Mouse (Mus musculus) forebrain, embryonic 10.5 days (tissue): ENCODE results near the gene H2-DMb1. TPM values are rescaled to one million over a fixed set of nuclear protein-coding genes. Genes with fewer than 3 reads are reported as not detected.

Experiments used
- DNase-seq: peaks from one replicate; pipeline ENCODE4 v3.0.0-alpha.2; 2017; ENCODE audit warnings: low spot score; ENCODE audit errors: extremely low spot score
- H3K27ac ChIP-seq: fragments of 300-500 bp; sonication (generic); 2 replicates; pipeline ENCODE4 v1.5.1; 2016; ENCODE audit warnings: mild to moderate bottlenecking
- H3K27me3 ChIP-seq: fragments of 300-500 bp; sonication (generic); 2 replicates; pipeline ENCODE4 v1.6.1; 2016; ENCODE audit warnings: mild to moderate bottlenecking; ENCODE audit not compliant: poor library complexity, severe bottlenecking
- H3K36me3 ChIP-seq: fragments of 300-500 bp; sonication (generic); replicated peaks from 2 replicates; pipeline ENCODE4 v1.6.1; 2016; ENCODE audit warnings: mild to moderate bottlenecking, moderate library complexity
- H3K4me1 ChIP-seq: fragments of 300-500 bp; sonication (generic); 2 replicates; pipeline ENCODE4 v1.6.1; 2016
- H3K4me3 ChIP-seq: fragments of 300-500 bp; sonication (generic); 2 replicates; pipeline ENCODE4 v1.5.1; 2016; ENCODE audit warnings: mild to moderate bottlenecking, moderate library complexity
- H3K9me3 ChIP-seq: fragments of 300-500 bp; sonication (generic); 2 replicates; pipeline ENCODE4 v1.6.1; 2016; ENCODE audit warnings: mild to moderate bottlenecking, moderate library complexity
- WGBS: fragments of 180-500 bp; shearing (Covaris S2); methylation state at CpG from one replicate; pipeline ENCODE4 v1.1.7; 2016; 5-methylcytosine and 5-hydroxymethylcytosine counted together
- polyA plus RNA-seq: library from polyadenylated mRNA; unstranded; fragments of >200 nt; fragmentation: Nextera tagmentation; extraction: Ambion mirVana; gene quantifications from 2 replicates; pipeline ENCODE4 v1.2.1, GENCODE M21; 2016

The H2-DMb1 gene
- polyA plus RNA-seq, 1 experiment from 2014 or later, result 0.24 TPM

DNA sequence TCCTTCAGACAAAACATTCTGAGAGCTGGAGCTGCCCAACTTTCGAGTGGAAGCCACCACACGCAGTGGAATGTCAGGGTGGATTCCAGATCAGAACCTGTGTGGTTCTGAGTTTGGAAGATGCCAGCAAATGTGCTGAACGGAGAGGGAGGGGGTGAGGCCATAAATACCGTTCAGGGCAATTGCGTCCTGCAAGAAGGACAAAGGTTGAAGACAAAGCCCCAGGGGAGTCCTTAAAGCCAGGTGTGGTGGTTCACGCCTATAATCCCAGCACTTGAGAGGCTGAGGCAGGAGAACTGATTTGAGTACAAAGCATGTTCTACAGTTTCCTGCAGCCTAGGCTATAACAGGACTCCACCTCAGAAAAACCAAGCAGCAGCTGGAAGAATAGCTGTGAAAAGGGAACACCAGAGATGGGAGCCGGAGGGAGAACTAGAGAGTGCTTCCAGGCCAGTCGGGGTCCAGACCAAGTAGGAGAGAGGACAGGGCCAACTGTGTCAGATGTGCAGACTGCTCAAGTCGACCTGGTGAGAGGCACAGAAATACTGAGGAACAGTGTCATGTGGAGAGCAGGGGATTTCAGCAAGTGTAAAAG is 25.9 kb upstream of the H2-DMb1 start:
- H3K4me3 ChIP-seq, result no peak overlapping the region
- no peak overlapping the region for H3K27ac ChIP-seq
- peaks cover 7% of the 10 kb centered on the region; the same call in 1 of the 2 replicates for H3K36me3 ChIP-seq
- peaks cover 59% of the 10 kb centered on the region for H3K4me1 ChIP-seq
- H3K27me3 ChIP-seq, result peaks cover 27% of the 10 kb centered on the region
- no peaks in the 10 kb centered on the region for H3K9me3 ChIP-seq
- no peak for DNase-seq
- 63% methylated on average over 9 of the region's 9 CpGs for WGBS

DNA sequence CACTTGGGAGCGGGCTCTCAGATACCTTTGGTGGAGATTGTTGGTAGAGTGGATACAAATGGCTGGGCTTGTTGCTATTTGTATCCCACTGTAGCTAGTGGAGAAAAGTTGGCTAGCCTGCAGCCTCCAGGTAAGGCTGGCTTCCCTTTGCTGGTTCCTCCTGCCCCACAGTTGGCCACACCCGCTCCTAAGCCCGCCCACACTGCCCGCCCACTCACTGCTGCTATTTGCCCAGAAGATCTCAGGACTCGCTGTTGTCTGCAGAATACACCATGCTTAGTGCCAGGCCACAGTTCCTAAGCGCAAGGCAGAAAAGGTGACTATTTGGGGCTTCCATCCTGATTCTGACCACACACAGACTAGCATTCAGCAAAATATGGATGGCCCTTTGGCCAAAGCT is 25.4 kb upstream of the H2-DMb1 start:
- H3K36me3 ChIP-seq, result peaks cover 7% of the 10 kb centered on the region; the same call in 1 of the 2 replicates
- WGBS, result 18% methylated on average over 6 of the region's 6 CpGs
- no peaks in the 10 kb centered on the region for H3K9me3 ChIP-seq
- H3K27ac ChIP-seq, result no peak overlapping the region
- DNase-seq, result no peak
- H3K4me3 ChIP-seq, result no peak overlapping the region
- H3K4me1 ChIP-seq, result peaks cover 56% of the 10 kb centered on the region
- peaks cover 27% of the 10 kb centered on the region for H3K27me3 ChIP-seq

DNA sequence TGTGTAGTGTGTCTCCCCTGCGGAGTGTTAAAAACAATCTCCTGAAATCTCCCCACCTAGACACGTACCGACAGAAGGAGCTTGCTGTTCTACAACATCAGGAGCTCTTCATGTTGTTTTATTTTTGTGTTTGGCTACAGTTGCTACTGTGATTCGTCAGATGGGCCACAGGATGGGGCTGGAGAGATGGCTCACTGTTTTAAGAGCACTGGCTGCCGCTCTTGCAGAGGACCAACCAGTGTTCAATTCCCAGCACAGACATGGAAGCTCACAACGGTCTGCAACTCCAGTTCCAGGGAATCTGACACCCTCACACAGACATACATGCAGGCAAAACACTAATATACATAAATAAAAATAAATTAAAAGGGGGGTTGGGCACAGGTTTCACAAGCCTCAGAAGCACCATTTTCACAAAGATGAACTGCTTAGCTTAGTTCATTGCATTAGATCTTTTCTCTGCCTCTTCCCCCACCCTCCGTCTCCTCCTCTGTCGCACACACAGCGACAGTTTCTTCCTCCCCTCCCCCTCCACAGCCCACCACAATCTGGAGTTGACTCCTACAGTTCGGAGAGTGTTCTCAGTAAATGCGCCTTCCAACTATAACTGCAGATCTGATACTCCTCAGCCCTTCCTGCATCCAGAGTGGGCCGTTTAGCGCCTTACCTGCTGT is 24.5 kb upstream of the H2-DMb1 start:
- peaks cover 49% of the 10 kb centered on the region for H3K4me1 ChIP-seq
- WGBS, result 25% methylated on average over 13 of the region's 13 CpGs
- peak overlapping the region; percentile 31; the same call in 1 of the 2 replicates for H3K4me3 ChIP-seq

DNA sequence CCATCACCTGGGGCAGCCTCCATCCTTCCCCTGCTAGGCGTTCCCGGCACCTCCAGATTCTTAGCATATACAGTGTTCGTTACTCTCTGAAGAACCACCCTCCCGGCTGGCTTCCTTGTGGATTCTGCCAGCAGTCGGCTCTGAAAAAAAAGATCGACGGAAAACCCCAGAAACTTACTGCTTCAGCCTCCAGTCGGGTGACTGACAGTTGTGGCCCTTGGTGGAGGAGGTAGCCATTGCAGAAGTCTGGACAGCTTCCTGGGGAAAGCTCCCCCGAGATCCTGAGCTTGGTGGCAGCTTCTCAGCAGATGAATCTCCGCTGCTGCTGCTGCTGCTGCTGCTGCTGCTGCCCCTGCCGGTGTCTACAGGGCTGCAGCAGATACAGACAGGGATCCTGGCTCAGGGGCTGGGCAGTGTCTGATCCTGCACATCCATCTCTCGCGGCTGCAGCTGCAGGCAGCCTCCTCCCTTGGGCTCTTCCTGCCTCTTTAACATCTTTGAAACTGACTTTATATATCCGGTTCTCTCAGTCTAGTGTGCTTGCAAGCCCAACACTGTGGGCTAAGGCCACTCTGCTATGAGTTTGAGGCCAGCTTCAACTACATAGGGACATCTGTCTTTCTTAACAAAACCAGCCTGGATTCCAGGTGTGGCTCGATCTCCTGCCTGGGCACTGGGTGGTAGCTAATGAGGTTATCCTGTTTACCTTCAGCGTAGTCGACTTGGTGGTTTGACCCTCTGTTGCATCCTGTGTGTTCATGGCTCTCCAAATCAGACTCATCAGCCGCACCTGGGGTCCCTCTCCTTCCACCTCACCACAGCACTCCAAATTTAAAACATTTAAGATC is 23.7 kb upstream of the H2-DMb1 start:
- H3K4me3 ChIP-seq, result peak overlapping the region; percentile 31; the same call in 1 of the 2 replicates
- H3K9me3 ChIP-seq, result no peaks in the 10 kb centered on the region
- peaks cover 41% of the 10 kb centered on the region for H3K4me1 ChIP-seq
- H3K27ac ChIP-seq, result 0 out of 2 replicates have a peak overlapping the region, but pooled peaks have one; percentile 36
- WGBS, result 23% methylated on average over 18 of the region's 18 CpGs
- peaks cover 27% of the 10 kb centered on the region for H3K27me3 ChIP-seq
- no peak for DNase-seq
- peaks cover 7% of the 10 kb centered on the region; the same call in 1 of the 2 replicates for H3K36me3 ChIP-seq

More for the DNA sequence above, 24.5 kb upstream of the H2-DMb1 start:
- Histone ChIP-seq H3K27ac (no peak overlapping the region), H3K36me3 (peaks cover 7% of the 10 kb centered on the region; the same call in 1 of the 2 replicates), H3K27me3 (peaks cover 27% of the 10 kb centered on the region), H3K9me3 (no peaks in the 10 kb centered on the region)
- DNase-seq, result no peak

DNA sequence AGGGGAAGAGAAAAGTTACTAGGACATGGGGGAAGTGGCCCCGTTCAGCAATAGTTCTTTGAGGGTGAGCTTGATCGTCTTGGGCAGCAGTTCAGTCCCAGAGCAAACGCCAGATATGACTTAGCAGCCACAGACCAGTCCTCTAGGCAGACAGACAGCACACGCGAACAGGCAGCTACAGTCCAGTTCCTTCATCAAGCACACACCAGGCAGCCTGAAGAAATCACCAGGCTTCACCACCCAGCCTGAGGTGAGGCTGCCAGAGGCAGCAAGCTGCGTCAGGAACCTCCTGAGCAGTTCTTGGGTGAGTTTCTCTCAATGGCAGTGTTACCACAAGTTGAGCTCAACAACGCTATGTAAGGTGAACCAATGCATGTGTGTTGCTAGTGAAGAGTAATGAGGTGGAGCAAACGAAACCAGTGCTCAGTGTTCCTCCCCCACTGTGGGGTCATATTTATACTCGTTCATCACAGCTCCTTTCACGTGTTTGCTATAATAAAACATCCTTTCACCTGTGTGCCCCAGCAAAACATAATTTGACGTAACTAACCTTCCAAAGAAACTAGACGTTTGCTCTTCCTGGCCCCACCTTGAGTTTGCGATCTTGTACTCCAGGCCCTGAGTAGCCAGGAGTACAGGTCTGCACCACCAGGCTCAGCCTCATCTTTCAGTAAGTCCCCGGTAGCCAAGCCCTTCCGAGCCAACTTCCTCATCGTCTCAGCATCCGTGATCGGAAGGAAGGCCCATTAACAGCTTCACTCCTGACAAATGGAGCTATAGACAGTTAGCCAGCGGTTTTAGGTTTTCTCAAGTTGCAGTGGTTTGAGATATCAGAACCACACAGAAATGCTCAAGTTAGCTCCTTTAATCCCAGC is 22.6 kb upstream of the H2-DMb1 start:
- no peak for DNase-seq
- Histone ChIP-seq H3K27ac (no peak overlapping the region), H3K9me3 (no peaks in the 10 kb centered on the region), H3K4me3 (no peak overlapping the region), H3K36me3 (peaks cover 3% of the 10 kb centered on the region; the same call in 1 of the 2 replicates), H3K27me3 (peaks cover 27% of the 10 kb centered on the region), H3K4me1 (peaks cover 41% of the 10 kb centered on the region)
- WGBS, result 89% methylated on average over 19 of the region's 19 CpGs

DNA sequence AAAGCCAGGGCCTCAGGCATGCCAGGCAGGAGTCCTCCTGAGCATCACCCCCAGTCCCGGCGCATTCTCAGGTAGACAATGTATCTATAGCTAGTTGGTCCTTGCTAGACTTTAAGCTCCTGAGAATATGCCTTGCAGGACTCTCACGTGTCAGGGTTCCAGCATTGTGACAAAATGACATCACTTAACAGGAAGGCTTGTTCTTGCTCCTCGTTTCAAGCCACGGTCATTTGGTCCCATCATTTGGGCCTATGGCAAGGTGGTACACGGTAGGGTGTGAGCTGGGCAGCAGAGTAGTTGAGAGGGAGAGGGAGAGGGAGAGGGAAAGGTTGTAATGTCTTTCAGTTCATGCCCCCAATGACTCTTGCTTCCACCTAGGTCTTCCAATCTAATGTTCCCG is 21.0 kb upstream of the H2-DMb1 start:
- WGBS, result 70% methylated on average over 7 of the region's 7 CpGs
- peaks cover 41% of the 10 kb centered on the region for H3K4me1 ChIP-seq
- no peak for DNase-seq
- H3K27ac ChIP-seq, result no peak overlapping the region
- H3K9me3 ChIP-seq, result no peaks in the 10 kb centered on the region
- H3K36me3 ChIP-seq, result no peaks in the 10 kb centered on the region
- H3K4me3 ChIP-seq, result no peak overlapping the region
- H3K27me3 ChIP-seq, result peaks cover 38% of the 10 kb centered on the region

DNA sequence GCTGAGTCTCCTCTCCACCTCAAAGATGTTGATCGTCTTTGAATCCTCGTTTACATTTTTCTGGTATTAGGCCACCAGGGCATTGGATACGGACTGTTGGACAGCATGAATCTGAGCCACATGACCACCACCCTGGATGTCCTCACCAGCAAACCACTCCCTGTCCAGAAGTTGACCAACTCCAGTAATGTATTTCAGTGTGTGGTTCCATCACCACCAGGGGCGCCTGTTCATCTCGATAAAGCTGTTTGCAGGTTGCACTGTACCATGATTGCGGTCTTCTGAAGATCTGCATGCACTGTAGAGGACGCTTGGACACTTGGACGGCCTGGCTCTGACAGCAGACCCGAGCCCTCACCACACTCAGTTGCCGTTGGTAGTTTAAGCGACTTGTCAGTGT is 19.6 kb upstream of the H2-DMb1 start:
- peaks cover 27% of the 10 kb centered on the region for H3K4me1 ChIP-seq
- 88% methylated on average over 11 of the region's 11 CpGs for WGBS
- no peak overlapping the region for H3K4me3 ChIP-seq
- DNase-seq, result no peak
- H3K27me3 ChIP-seq, result peaks cover 44% of the 10 kb centered on the region
- no peaks in the 10 kb centered on the region for H3K9me3 ChIP-seq
- H3K36me3 ChIP-seq, result no peaks in the 10 kb centered on the region
- no peak overlapping the region for H3K27ac ChIP-seq

DNA sequence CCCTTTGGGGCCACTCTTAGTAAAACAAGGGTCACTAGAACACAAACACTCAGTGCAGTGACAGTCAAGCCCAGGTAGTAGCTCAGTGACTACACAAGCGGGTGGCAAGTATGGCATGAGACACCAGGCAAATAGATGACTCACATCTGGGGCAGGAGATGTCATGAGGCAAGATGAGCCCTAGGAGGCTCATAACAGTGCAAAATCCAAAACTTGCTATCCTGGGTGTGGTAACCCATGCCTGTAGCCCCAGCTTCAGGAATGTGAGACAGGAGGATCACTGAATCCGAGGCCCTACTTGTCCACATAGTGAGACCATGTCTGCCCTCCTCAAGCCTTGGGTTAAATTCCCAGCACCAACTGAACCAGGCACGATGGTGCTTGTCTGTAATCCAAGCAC is 18.4 kb upstream of the H2-DMb1 start:
- WGBS, result 92% methylated on average over 3 of the region's 3 CpGs

DNA sequence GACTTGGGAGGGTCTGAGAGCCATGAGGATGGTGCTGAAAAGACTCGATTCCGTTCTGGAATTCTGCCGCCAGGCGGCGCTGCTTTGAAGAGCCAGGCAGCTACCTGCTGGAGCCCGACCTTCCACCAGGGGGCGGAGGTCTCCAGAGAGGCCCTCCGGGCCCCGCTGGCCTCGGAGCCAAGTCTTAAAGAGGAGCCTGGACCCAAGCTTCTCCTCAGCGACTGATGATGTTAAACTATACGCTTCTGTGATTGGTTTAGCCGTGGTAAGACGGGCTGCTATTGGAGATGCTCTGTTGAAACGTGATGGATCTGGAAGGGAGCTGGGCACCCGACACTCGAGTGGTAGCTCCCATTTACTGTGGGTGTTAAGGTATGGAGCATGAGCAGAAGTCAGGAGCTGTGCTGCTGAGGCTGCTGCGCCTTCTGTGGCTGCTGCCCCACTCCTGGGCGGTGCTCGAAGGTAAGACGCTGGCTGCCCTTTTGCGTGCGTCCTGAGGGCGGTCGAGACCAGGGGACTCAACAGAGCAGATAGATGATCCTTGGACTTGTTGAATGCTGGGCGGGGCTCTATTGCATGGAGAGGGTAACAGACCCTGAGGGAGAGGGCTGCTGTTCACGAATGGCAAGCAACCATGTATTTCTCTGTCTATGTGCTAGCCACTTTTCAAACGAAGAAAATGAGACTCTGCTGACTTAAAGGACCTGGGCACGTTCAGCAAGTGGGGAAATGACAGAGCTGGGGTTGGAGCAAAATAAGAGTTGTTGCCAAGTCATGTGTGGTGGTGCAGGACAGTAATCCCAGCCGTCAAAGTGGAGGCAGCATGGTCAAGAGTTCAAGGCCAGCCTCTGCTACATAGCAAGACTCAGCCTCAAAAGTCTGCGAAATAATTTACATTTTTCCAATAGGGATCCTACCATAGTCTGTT is 17.3 kb upstream of the H2-DMb1 start:
- no peaks in the 10 kb centered on the region for H3K9me3 ChIP-seq
- peak overlapping the region; percentile 69 for H3K27ac ChIP-seq
- no peaks in the 10 kb centered on the region for H3K36me3 ChIP-seq
- H3K27me3 ChIP-seq, result peaks cover 48% of the 10 kb centered on the region
- H3K4me3 ChIP-seq, result peak overlapping the region; percentile 53
- peak; percentile 97 for DNase-seq
- 7% methylated on average over 31 of the region's 31 CpGs for WGBS
- peaks cover 29% of the 10 kb centered on the region for H3K4me1 ChIP-seq

More for the DNA sequence above, 18.4 kb upstream of the H2-DMb1 start:
- peaks cover 21% of the 10 kb centered on the region for H3K4me1 ChIP-seq
- H3K27ac ChIP-seq, result no peak overlapping the region
- no peak for DNase-seq
- H3K4me3 ChIP-seq, result no peak overlapping the region
- no peaks in the 10 kb centered on the region for H3K36me3 ChIP-seq
- peaks cover 44% of the 10 kb centered on the region for H3K27me3 ChIP-seq
- no peaks in the 10 kb centered on the region for H3K9me3 ChIP-seq

DNA sequence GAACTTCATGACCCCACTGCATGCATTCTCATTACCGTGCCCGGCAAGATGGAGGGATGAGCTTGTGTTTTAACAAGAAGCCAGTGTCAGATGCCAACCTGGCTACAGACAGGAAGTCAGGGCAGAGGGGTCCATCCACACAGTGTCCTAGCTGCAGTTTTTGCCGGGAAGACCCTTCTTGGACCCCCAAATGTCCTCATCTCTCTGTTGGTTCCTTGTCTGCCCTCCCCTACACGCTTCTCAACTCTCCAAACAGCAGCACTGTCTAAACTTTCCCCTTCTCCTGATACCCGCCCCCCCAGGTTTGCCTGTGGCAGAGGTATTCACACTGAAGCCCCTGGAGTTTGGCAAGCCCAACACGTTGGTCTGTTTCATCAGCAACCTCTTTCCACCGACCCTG is 15.3 kb upstream of the H2-DMb1 start:
- no peak for DNase-seq
- WGBS, result 79% methylated on average over 7 of the region's 7 CpGs
- Histone ChIP-seq H3K4me1 (peaks cover 20% of the 10 kb centered on the region), H3K27me3 (peaks cover 64% of the 10 kb centered on the region), H3K27ac (no peak overlapping the region), H3K9me3 (no peaks in the 10 kb centered on the region), H3K4me3 (no peak overlapping the region), H3K36me3 (no peaks in the 10 kb centered on the region)

DNA sequence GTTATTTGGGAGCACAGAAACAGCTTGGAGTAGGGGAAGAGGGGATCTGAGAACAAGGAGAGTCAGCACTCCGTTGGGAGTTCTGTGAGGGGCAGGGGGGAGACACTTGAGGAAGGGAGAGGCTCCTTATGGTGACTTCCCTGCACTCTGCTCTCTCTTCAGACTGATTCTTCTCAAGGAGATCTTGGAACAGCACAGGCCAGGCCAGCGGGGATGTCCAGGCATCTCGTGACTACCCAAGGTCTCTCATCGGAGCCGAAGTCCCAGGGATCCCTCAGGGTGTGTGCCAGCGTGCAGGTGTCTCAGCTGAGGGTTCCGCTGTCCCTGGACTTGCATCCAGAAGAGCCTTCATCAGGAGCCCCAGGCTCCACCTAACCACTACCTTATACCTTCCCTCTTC is 14.2 kb upstream of the H2-DMb1 start:
- H3K9me3 ChIP-seq, result no peaks in the 10 kb centered on the region
- H3K36me3 ChIP-seq, result no peaks in the 10 kb centered on the region
- no peak for DNase-seq
- H3K4me3 ChIP-seq, result peak overlapping the region; percentile 50; the same call in 1 of the 2 replicates
- H3K27ac ChIP-seq, result no peak overlapping the region
- peaks cover 66% of the 10 kb centered on the region for H3K27me3 ChIP-seq
- peaks cover 28% of the 10 kb centered on the region for H3K4me1 ChIP-seq
- WGBS, result 78% methylated on average over 7 of the region's 7 CpGs
